Mouse (Mus musculus): ENCODE data around the gene Zfp282.
A peak's percentile ranks its signal among the peaks of the same experiment; 100 is the strongest.
"Not testable (repeated sequence)": the region's sequence is repeated elsewhere in the genome, so short reads cannot be mapped to it uniquely, and the experiment has no call there.

Gene Zfp282

DNA sequence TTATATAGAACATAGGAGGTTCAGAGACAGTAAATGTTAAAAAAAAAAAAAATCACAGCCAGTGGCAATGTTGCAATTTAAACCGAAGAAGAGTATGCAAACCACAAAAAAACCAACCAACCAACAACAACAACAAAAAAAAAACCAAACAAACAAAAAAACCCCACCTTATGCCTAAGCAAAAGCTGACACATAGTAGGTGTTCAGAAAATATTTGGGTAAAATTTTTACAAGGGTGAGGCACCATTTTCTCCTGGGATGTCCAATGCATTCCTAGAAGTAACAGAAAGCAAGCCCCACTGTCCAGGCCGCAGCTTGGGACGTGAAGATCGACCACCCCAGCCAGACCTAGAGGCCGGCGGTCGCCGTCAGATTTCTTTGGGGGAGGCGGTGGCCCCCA, at the start of gene Zfp282:
Zfp282 (plus strand) TSS at position 147 of the 400 bp plus-strand sequence.
- DNase-seq (ENCODE audit: extremely low spot score, low read depth, low spot score) = no peak

DNA sequence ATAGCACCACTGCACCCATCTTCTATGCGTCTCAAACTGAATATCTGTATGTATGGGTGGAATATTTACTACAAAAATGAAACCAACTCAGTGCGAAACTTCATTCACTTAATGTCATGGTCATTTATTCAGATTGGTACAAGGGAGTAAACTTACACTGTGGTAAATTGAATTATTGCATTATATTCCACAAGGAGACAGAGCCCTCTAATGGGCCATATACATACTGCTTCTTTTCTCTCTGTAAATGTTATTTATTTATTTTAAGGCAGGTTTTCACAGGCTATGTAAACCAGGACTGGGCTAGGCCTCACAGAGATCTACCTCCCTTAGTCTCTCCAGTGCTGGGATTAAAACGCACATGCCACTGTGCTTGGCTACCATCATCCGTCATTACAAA, 49.5 kb upstream of the Zfp282 start:
- no peak for DNase-seq (ENCODE audit: extremely low spot score, low read depth, low spot score)

DNA sequence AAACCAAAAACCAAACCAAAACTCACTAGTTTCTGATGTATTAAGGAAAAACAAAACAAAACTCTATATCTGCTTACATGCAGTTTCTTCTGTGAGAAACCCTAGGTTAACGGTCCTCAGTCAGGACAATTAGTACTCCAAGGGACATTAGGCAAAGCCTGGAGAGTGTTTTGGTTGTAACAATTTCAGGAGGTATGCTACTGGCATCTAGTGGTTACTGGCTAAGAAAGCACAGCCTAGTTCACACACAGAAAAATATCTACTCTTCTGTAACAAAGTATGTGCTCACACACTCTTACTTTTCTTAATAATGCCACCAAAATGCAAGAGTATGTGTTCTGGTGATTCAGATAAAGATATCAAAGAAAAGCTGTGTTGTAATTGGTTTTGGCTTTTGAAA, 48.1 kb upstream of the Zfp282 start:
- no peak for DNase-seq (ENCODE audit: extremely low spot score, low read depth, low spot score)

DNA sequence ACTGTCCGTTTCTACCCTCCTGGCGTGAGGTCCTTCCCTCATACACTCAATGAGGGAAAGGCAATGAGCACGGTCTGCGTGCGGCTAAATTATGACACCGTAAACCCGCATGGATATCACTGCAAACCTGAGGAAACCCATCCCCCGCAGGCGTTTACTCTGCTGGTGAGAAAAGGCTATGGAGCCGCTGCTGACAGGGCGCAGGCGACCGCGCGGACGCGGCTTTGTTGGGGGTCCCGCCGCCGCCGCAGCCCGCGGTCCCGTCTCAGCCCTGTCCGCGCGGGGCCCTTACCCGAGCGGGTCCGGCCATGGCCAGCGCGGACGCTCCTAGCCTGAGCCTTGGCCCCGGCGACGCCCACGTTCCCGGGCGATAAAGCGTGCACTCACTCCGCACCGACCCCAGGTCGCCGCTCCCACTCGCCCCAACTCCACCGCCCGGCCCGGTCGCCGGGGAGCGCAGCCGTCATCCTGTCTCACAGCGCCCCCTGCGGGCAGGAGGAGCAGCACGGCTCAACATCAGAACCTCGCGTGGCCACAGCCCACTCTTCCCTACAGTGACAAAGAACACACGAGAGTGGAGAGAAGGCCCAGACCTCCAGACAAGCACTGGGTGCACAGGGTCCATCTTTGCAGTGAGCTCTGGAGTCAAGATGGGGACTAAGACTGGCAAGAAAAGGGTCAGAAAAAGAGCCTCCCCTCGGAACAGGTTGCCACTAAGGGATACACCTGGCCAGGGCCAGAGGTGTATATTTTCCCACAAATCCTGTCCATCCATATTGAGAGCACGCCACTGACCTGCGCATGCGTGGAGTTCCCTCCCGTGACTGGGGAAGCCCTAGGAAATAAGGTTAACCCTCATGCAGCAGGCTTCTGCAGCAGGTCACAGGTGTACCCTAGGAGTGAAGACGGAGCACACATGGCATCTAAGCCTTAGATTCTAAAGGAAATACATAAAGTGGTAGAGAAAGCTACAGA, 46.6 kb upstream of the Zfp282 start, which contains the start of gene Zfp786:
Zfp786 (minus strand) TSS at position 764 of the 975 bp plus-strand sequence.
- no peak for DNase-seq (ENCODE audit: extremely low spot score, low read depth, low spot score)

DNA sequence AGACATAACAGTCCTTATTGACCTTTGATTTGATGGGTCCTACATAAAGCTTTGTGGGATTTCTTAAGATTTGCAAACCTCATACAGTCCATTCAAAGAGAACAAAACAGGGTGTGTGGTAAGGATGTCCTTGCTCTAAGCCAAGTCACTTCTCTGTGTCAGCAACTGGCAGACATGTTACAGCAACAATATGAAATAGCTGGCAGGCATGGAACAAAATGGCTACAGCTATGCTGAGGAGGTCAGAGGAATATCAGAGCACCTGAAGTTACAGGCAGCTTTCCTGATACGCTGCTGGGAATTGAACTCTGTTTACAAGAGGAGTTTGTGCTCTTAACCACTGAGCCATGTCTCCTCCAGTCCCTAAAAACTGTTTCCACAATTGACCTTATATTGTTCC, 44.8 kb upstream of the Zfp282 start:
- no peak for DNase-seq (ENCODE audit: extremely low spot score, low read depth, low spot score)

DNA sequence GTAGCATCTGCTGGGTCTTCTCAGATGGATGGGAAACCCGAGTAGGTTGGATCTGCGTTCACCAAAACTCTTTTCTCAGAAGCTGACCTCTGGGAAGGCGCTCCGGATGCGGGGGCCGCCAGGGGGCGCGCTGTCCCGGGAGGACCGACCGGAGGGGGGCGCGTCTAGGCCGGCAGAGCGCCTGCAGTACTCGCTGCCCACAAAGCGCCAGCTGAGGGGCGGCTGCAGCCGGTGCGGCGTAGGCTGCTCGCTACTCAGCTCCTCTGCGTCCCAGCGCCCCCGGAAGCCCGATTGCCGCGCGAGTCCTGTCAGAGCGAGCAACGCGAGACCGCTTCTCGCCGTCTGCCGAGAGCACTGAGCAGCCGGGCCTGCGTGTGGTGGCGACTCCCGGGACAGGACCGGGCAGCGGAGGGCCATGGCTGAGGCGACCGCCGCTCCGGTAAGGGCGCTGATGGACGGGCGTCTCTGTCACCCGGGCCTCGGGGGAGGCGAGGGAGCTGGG, 41.5 kb upstream of the Zfp282 start, which contains the start of gene Zfp398:
Zfp398 (plus strand) TSS at position 180 of the 502 bp plus-strand sequence.
- DNase-seq (ENCODE audit: extremely low spot score, low read depth, low spot score) = no peak

DNA sequence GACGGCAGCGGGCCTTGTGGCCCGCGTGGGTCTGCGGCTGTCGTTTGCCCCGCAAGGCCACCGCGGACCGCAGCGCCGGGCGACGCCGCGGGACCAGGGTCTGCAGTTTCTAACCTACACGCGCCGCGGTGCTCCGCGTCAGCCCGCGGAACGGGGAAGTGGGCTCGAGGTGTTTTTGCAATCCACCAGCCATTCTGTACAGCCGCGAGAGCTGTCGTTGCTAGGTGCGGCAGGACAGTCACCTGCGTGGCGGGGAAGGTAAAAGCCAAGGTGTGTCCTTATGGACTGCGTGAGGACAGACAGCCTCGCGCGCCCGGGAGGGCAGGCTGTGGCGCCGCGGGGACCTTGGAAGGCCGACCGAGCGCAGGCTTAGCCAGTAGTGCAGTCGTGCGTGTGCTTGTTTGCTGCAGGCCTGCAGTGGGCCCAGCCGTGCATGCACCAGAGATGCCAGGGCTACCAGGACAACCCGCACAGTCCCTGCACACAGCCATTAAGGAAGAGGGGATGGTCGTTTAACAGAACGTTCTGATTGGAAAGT, 41.0 kb upstream of the Zfp282 start:
- no peak for DNase-seq (ENCODE audit: extremely low spot score, low read depth, low spot score)

DNA sequence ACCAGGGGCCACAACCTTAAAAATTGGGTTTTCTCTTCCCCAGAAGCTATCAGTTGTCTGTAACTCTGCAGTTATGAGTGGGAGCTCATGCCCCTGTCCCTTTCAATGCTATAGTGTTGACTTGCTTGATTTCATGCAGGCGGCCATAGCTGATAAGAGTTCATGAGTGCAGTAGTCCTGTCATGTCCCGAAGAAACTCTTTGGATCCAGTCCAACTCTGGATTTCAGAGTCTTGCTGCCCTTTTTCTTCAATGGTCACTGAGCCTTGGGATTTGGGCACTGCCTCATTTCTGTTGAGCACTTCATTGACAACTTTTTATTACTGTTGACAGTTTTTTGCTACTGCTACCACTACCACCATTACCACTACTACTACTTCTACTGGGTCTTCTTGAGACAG, 39.4 kb upstream of the Zfp282 start:
- DNase-seq (ENCODE audit: extremely low spot score, low read depth, low spot score) = no peak

DNA sequence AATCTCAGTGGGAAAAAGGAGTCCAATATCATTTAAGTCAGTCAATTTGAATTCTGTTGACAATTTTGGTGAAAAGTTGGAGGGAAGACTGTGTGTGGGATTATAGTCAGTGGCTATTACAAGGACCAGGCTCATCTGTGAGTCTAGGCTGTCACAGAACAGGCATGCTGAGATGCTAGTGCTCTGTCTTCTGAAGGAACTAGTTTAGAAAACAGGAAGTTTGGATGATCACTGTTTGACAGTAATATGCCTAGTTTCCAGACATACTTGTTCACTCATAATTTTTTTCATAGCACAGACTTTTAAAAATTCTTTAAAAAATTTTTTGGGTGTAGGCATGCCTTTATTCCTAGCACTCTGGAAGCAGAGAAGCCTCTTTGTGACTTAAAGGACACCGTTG, 35.9 kb upstream of the Zfp282 start:
- no peak for DNase-seq (ENCODE audit: extremely low spot score, low read depth, low spot score)

DNA sequence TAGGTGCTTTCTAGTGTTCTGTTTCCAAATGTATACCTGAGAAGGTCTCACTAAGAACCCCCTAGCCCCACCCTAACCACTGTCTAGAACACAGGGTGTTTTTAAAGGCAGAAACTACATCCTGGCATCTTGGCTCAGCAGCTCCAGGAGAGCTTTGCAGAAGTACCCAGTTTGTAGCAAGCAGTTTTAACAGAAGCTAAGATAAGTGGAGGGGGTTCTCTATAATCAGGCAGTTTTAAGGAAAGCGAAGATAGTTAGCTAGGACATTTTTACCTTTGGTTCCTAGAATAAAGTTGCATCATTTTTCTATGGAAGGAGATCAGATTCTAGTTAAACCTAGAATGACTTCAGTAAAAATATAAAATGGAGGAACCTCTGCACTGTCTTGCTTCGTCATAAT, 35.2 kb upstream of the Zfp282 start:
- no peak for DNase-seq (ENCODE audit: extremely low spot score, low read depth, low spot score)

DNA sequence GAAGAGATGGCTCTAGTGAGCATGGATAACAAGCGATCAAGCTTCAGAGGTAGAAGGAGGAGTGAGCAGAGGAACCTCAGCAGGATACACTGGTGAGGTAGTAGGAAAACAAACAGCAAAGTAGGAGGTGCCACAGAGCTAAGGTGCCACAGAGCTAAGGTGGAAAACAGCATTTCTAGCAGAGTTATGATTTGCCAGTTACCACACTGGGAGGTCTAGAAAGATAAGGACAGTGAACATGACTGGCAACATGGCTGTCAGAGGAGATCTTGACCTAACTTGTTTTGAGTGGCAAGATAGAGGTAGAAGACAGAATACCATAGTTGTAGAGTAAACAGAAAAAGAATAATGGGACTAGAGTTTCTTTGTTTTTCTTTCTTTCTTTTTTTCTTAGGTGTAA, 34.7 kb upstream of the Zfp282 start:
- no peak for DNase-seq (ENCODE audit: extremely low spot score, low read depth, low spot score)

DNA sequence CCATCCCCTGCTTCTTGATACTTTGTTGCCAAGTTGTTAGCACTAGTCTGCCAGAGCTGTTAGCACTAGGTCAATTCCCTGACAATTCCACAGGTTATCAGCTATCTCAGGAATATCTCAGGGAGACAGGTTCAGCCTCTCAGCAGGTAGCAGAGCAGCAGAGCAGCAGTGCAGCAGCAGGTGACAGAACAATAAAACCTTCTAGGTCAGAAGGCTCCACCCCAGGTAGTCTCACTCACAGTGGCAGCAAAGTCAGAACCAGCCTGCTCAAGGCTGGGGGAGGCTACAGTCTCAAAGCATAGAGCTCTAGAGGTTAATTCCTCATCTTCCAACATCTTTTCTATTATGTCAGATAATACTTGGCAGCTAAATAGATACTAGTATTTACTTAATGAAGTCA, 31.2 kb upstream of the Zfp282 start:
- no peak for DNase-seq (ENCODE audit: extremely low spot score, low read depth, low spot score)

DNA sequence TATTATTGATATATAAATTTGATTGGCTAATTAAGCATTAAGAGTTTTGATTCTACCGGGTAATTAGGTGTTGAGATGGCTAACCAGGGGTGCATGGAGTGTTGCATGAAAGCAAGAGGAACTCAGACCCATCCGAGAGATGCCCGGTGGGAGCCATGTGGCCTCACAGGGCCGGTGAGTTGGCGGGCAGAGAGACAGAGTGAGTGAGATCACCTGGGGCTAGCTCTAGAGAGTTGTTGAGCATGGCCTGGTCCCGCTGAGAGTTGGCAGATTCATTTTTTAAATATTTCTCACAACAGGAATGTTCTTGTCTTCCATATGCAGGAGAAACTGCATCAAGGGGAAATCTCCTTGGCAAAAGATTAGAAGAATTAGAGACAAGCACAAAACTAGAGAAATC, 19.8 kb upstream of the Zfp282 start:
- DNase-seq (ENCODE audit: extremely low spot score, low read depth, low spot score) = no peak

DNA sequence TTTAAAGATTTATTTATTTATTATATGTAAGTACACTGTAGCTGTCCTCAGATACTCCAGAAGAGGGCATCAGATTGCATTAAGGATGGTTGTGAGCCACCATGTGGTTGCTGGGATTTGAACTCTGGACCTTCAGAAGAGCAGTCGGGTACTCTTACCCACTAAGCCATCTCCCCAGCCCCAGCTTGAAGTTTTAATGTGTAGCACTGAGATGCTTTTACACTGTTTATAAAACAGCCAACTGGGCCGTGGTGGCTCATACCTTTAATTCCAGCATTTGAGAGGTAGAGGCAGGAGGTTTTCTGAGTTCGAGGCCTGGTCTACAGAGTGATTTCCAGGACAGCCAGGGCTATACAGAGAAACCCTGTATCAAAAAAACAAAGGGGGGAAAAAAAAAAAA, 19.3 kb upstream of the Zfp282 start:
- not testable (repeated sequence) for DNase-seq (ENCODE audit: extremely low spot score, low read depth, low spot score)

DNA sequence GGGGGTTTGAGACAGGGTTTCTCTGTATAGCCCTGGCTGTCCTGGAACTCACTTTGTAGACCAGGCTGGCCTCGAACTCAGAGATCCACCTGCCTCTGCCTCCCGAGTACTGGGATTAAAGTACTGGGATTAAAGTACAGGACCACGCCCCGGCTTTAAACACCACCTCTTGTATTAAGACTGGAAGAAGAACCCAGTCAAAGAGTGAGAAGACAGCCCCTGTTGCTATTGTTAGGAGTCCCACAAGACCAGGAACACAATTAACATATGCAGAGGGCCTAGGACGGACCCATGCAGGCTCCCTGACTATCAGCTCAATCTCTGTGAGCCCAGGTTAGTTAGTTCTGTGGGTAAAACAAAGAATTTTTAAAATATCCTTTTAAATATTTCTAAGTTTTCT, 4.7 kb upstream of the Zfp282 start:
- DNase-seq (ENCODE audit: extremely low spot score, low read depth, low spot score) = no peak

DNA sequence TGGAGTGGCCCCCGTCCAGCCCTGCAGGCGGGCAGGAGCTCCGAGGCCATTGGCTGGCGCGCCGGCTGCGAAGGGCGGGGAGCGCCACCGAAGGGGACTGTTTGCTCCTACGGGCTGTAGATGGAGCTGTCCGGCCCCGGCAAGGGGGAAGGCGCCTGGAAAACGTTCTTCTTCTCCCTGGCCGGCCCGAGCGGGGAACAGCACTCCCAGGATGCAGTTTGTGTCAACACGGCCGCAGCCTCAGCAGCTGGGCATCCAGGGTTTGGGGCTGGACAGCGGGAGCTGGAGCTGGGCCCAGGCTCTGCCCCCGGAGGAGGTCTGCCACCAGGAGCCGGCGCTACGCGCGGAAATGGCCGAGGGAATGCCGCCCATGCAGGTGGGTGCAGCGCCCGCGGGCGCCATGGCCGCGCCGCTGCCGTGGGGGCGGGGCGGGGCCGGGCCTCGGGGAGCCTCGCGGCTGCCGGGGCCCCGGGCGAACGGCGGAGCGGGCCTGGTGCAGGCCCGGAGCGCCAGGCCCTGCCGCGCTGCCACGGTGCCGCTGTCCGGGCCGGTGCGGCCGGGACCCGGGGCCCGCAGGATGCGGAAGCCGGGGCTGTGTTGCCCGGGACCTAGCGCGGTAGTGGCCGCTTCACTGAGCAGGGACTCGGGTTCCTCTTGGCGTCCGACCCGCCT, 593 bp downstream of the Zfp282 start:
- peak; percentile 42 for DNase-seq (ENCODE audit: extremely low spot score, low read depth, low spot score)

DNA sequence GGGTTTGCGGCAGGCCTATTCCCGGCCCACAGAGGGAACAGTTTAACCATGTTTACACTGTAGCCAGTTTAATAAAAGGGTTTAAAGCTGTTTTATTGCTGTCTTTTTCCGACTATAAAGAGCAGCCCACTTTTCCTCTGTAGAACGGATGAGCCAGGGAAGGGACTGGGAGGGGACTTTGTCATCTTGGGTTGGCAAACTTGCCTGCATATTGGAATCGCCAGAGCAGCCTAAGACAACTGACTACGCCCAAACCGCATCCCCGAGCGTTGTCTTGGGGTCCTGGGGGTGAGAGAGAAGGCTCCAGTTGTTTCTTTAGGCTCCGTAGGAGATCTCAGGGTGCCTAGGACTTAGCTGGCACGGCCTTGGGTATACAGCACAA, 1.1 kb downstream of the Zfp282 start:
- DNase-seq (ENCODE audit: extremely low spot score, low read depth, low spot score) = no peak

DNA sequence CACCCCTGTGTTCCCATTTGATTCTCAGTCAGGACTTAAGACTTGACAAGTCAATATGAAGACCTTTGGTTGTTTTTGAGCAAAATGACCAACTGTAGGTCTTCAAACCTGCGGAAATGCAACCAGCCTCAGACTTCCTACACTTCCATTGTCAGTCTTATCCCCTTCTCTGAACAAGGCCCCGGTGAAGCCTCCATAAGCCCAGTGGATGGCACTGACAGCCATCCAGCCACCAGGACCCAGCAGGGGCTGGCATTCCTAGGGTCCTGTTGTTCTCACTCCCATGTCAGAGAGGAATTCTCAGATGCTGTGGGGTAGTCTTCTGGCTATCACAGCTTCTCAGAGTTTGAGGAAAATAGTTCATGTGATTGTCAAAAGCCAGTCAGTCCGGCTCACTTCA, 1.6 kb downstream of the Zfp282 start:
- no peak for DNase-seq (ENCODE audit: extremely low spot score, low read depth, low spot score)

DNA sequence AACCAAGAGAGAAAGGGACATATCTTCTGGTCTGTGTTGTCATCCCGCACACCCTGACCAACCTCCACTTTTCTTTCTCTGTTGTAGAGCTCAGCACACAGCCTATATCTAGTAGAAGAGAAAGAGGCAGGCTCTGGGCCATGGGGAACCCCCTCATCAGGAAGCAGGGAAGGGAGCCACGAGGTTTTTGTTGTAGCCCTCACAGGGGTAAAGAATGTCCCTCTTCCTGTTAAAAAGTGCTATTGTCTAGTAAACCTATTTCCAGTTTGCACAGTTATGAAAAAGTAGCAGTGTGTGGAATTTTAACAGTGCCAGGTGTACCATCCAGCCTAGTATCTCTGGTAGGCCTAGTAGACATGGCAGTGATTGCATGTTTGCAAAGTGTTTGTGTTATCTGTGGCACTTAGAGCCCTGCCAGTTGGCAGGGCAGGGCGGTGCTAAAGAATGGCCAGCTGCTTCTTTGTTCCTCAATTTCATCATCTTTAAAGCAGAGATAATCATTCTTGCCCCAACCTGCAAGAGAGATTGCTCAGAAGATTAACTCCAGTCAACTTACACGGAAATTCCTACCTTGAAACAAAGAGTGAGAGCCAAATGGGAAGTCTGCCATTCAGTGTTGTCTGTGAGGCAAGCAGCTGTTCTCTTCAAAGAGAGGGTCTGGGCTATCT, 2.2 kb downstream of the Zfp282 start:
- DNase-seq (ENCODE audit: extremely low spot score, low read depth, low spot score) = no peak

DNA sequence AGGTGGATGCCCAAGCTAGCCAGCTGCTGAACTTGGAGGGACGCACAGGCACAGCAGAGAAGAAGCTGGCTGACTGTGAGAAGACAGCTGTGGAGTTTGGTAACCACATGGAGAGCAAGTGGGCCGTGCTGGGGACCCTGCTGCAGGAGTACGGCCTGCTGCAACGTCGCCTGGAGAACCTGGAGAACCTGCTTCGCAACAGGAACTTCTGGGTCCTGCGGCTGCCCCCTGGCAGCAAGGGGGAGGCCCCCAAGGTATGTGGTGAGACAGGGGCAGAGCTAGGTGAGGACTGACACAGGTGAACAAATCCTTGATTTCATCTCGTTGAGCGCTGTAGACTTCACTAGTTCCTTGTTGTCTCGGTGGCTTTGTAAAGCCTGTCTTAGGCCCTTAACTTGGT, 3.2 kb downstream of the Zfp282 start:
- no peak for DNase-seq (ENCODE audit: extremely low spot score, low read depth, low spot score)

DNA sequence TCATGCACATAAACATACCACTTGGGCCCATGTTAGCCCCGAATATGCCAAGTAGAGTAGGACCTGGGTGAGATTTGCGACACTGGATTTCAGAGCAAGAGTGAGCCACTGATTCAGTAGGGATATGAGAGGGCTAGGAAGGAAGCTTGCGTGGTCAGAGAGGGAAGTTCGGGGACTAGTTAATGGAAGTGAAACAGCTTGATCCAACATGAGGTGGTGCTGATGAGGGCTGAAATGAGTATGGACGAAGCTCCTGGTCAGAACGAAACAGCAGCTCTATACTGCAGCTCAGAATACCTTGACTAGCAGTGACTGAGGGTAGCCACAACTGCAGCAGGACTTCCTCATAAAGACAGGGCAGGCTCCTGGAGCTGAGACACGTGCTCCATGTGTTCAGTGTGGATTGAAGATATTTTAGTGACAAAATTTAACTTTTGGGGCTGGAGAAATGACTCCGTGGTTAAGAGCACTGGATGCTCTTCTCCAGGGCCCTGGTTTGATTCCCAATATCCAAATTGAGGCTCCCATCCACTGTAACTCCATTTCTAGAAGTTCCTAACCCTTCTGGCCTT, 11.9 kb downstream of the Zfp282 start:
- DNase-seq (ENCODE audit: extremely low spot score, low read depth, low spot score) = no peak
